Mouse (Mus musculus) thymus, postnatal 0 days (tissue): ENCODE data around the gene Fam71b. TPM values are rescaled to one million over a fixed set of nuclear protein-coding genes. Genes with fewer than 3 reads are reported as not detected.
"Not testable (repeated sequence)": the region's sequence is repeated elsewhere in the genome, so short reads cannot be mapped to it uniquely, and the experiment has no call there.

Experiments used
- DNase-seq: peaks from one replicate; pipeline ENCODE4 v3.0.0-alpha.2; 2015; ENCODE audit warnings: low spot score
- polyA plus RNA-seq: library from polyadenylated mRNA; unstranded; fragments of >200 nt; fragmentation: Nextera tagmentation; extraction: Ambion mirVana; gene quantifications from 2 replicates; pipeline ENCODE4 v1.2.1, GENCODE M21; 2015

Fam71b gene
- polyA plus RNA-seq, 1 experiment from 2014 or later = 1.1 TPM

DNA sequence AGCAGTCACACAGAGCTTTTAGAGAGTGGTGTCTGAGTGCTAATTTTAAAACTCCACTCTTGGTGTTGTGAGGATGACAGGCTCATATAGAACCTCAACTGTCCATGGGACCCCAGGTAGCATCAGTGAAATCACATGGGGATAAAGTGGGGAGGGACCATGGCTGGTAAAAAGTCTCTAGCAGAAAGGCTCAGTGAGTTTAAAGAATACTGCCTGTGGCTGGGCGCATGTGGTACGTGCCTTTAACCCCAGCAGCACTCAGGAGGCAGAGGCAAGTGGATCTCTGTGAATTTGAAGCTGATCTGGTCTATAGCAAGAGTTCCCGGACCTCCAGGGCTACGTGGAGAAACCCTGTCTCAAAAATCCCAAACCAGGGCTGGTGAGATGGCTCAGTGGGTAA is 13.9 kb upstream of the Fam71b start:
- no peak for DNase-seq

DNA sequence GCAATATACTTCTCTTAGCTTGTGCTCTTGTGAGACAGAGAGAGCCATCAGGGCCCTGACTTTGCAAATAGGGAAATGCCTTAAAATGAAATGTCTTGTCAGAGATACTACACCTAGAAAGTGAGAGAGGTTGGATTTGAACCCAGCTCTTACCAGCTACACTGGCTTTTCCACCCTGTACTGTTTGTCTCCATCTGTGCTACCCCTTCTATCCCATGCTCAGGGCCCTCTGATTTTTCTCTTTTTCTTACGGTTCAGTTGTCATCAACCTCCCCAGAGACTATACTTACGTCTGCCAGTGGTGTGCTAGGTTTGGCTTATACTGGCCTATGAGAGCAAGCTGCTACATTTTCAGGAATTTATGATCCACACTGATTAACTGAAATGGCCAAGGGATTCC is 11.4 kb upstream of the Fam71b start:
- DNase-seq = no peak

DNA sequence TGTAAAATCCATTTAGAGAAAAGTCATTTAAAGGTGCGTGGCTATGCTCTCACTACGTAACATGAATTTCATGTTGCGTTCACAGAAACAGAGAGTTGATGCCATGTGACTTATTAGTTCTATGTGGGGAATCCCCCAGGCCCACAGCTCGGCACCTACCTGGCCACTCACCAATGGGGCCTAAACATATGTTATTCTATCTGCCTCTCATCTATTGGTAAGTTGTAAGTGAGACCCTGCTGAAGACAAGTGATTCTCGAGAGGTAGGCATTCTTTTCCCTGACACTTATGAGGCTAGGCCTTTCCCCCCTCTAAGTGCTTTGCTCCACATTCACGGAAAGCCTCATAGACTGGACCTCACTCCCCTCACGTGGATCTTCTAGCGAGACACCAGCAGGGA is 9.8 kb upstream of the Fam71b start:
- DNase-seq = no peak

DNA sequence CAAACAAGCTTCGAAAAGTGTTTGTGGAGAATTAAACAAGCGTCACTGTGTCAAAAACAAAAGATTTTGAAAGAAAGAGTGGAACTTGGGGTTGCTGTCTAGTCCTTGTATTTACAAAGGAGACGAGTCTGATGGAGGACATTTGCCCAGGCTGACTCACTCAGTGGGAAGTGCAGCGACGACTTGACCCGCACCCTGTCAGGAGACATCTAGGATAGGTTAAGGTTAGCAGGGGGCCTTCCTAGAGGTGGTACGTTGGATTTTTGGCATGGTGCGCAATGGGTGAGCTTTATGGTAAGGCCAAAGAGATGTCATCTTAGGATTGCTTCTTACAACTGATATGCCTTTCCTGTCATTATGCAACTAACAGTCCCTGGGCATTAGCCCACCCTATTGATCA is 9.3 kb upstream of the Fam71b start:
- no peak for DNase-seq

DNA sequence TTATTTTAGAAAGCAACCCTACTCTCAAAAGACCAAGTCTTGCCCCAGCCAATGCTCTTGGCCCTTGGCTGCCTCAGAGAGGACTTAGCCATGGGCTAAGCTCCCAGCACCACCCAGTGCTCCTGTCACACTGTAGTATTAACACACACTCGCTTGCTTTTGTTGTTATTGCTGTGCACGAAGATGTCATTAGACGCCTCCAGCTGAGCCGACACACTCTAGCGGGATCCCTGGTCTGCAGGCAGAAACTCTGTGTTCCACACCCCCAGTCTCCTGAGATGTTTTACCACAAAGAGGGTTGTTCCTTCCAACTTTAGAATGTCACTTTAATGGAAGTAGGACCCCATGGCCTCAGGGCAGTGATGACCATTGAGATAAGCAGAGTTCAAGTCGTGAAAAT is 7.9 kb upstream of the Fam71b start:
- DNase-seq = peak; percentile 48

DNA sequence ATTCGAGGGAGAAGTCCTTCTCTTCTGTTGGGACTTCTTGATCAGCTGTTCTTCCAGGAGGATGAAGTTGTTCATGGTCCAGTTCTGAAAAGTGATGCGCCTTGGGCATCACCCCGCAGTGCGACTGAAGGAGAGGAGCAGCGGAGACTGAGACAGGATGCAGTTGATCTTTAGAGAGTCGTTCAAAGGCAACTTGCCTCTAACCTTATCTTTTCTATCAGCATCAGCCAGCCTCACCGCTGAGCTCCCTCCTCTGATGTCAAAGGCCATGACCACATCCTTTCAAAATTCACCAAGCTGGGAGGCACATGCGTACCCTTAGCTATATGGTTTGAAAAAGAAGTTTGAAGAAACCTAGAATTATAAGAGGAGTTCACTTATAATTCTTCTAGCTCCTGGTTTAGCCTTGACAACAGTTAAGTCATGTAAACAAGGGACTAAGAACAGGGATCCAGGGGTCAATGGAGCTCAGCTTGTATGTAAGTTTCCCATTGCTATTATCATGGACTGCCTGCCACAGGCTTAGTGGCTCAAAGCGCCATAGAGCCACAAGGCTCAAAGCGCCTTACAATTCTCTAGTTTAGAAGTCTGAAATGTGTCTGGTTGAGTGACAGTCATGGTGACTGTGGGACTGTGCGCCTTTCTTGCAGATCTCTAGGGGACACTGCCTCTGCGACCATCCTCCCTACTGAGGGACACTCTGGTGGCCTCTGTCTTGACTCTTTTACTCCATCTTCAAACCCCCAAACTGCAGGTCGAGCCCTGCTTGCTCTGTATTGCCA is 6.8 kb upstream of the Fam71b start, which contains the start of gene Itk:
TSS of gene Itk (minus strand) at position 180 of the 782 bp plus-strand sequence.
- DNase-seq = peak; percentile 94

DNA sequence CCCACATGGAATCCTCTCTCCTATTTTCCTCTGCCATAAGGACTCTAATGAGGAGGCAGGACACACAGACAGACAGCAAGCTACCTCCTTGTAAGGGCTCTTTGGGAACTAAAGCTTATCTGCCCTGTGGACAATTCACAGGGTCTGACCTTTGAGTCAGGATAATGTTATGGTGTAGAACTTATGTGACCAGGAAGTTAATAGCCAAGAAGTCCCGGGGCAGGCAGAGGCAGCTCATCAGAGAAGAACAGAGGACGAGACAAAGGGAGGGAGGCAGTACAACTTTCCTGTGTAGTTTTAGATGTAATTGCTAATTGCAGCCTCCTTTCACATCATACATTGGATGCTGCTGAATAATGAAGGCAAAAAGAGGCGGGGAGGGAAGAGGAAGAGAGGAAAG is 5.7 kb upstream of the Fam71b start:
- no peak for DNase-seq

DNA sequence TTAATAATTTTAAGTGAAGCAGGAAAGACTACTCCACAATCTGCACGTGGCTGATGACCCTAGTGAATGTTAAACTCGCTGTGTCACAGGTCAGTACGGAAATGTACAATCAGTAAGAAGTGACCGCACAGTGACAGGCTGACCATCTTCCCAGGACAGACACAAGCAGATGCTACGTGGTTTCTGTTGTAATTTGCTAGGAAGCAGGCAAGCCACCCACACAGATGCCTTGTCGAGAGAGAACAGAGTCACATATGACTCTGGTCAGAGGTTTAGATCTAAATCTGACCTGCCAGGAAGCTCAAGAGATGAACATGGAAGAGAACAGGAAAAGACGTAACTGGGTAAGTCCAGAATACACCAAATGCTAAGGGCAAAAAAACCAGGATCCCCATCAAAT is 3.5 kb upstream of the Fam71b start:
- no peak for DNase-seq

DNA sequence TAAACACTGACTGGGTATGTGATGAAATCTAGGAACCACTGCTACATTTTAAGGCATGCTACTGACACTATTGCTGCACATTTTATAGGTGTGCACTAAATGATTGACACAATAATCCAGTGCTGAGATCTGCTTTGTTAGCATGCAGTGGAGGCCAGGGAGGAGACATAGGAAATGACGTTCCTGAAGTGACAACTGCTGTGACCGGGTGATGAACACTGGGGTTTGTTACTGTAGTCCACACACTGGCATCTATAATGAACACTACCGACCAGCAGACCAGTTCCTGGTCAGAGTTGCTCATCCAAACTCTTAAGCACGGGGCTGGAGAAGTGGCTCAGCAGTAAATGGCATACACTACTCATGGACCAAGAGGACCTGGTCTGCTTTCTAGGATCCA is 2.9 kb upstream of the Fam71b start:
- no peak for DNase-seq

DNA sequence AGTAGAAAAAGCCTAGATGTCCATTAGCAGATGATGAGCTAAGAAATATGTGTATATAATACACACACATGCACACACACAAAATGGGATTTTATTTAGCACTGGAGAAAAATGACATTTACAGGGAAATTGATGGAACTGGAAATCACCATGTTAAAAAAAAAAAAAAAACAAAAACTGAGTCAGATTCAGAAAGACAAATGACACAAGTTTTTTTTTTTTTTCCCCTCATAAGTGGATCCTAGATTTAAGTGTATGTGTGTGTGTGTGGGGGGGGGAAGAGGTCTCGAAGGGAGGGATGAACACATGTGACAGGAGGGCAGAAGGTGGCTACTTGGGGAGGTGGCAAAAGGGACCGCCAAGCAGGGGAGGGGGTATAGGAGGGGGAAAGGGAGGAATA is 1.3 kb upstream of the Fam71b start:
- no peak for DNase-seq

DNA sequence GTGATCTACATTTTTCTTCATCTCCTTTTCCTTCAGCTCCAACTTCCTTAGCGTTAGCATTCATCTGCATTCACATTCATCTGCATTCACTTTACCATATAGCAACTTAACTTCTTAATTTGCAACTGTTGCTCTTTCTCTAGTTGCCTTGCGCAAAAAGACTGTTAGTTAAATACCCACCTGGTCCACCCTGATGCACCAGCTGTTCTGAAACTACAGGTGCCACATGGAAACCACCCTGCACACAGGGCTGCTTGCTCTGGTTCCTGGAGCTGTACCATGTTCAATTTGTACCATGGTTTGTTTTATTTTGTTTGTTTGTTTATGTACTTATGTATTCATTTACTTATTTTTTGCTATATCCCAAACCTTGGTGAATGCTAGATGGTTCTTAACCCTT is 661 bp upstream of the Fam71b start:
- DNase-seq = peak; percentile 84

DNA sequence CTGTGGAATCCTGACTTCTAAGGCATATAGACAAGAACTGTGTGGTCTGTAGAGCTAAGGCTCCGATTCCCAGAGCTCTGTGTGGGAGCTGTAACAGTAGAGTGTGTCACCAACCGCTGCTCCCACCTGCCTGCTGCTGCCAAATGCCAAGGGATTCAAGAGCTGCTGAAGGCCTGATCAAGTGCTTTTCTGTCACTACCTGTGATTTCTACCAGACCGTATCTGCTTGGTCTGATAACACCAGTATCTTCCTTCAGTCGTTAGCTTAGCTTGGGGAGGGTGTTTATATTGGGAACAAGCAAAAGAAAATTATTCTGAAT is 461 bp downstream of the Fam71b start:
- no peak for DNase-seq

DNA sequence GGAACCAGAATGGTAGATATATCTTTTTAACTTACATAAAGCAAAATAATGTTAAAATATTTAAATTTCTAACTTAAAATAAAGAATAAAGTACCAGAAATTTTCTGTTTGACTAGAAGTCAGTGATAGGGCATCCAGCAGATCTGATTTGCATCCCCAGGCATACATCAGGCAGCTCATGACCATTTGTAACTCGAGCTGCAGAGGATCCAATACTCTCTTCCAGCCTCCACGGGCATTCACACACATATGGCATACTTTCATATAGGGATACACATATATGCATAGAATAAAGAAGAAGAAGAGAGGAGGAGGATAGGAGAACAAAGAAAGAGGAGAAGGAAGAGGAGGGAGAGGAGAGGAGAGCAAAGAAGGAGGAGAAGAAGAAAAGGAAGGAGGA is 1.5 kb downstream of the Fam71b start:
- no peak for DNase-seq

DNA sequence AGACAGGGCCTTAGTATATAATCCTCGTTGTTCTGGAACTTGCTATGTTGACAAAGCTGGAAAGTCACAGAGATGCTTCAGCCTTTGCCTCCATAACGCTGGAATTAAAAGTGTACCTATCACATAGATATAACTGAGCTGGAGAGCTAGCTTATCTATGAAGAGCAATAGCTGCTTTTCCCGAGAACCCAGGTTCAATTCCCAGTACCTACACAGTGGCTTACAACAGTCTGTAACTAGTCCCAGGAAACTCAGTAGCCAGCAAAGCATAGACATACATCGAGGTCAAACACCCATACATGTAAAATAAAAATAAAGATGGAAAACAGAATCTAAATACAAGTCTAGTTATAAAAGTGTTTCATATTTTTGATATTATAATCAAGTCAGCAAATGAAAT is 2.1 kb downstream of the Fam71b start:
- no peak for DNase-seq

DNA sequence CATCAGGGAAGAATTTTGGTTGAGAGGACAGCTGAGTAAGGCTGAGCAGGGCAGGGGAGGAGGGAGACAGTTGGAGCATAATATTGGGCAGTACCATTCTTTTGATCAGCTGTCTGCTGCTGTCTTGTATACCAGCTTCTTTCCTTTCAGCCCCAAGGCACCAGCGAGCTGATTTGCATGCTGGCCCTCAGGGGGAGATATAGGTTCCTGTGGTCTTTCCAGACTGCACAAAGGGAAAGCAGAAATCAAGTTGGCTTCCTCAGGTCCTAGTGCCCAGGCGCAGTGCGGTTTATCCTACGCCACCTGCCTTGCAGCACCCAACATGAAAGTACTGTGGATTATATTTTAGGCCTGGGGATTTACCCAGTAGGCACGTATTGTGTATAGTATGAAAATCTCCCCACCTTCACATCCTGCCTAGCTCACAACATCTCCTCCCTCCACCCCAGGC is 2.6 kb downstream of the Fam71b start:
- peak; percentile 70 for DNase-seq

DNA sequence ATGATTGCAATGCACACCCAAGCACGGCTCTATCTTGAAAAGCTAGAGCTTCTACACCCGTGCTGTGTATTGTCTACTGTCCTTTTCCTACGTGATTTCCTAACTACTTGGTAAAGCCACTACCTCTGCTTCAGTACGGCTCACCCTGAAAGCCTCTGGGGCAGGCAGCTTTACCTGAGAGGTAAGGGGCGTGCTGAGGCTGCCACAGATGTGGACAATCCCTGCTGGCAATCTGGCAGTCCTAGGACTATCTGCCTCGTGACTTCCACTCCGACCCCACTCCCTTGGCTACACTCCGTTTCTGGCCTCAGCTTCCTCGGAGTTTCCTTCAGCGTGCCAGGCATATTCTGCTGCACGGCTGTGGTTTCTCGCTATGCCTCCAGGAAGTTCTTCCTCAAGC is 5.2 kb downstream of the Fam71b start:
- no peak for DNase-seq

DNA sequence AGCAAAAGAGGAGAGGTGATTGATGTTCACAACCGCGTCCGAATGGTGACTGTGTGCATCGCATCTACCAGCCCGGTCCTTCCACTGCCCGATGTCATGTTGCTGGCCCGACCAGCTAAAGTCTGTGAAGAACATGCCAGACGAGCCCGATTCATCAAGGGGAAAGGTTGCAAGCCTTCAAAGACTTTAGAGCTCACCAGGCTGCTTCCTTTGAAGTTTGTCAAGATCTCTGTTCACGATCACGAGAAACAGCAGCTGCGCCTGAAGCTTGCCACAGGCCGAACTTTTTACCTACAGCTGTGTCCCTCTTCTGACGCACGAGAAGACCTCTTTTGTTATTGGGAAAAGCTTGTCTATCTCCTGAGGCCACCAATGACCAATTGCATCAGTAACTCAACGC is 8.6 kb downstream of the Fam71b start:
- peak; percentile 86 for DNase-seq

DNA sequence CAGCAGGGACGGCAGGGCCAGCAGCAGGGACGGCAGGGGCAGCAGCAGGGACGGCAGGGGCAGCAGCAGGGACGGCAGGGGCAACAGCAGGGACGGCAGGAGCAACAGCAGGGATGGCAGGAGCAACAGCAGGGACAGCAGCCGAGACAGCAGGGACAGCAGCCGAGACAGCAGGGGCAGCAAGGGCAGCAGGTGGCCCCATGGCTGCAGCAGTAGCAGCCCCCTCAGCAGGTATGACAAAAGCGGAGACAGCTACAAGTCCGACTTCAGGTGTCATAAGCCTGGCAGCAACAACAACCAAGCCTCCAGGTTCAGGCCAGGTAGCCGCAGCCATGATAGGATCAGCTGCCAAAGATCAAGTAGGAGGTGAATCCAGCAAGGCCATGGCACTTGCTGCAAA is 10.4 kb downstream of the Fam71b start:
- DNase-seq = no peak

DNA sequence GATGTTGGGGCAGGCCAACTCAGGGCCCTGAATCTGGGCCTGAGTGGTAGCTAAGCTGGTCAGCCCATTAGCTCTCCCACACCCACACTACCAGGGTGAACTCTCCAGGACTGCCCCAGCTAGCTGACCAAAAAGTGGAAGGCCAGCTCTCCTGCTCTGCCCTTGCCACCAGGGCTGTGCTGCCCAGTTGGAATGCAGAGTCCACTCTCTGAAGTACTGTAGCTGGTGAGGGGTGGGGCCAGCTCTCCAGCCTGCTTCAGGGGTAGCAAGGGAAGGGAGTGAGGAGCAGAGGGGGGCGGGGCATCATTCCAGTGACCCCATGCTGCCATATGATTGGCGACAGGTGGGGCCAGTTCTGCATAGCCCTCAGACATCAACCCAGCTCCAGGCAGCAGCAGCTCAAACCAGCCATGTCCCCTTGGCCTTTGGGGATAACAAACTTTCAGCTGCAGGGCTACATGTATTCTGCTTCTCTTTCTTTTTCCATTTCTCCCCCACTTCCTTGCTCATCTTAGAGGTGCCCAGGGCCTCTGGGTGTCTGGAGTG is 13.7 kb downstream of the Fam71b start:
- no peak for DNase-seq

DNA sequence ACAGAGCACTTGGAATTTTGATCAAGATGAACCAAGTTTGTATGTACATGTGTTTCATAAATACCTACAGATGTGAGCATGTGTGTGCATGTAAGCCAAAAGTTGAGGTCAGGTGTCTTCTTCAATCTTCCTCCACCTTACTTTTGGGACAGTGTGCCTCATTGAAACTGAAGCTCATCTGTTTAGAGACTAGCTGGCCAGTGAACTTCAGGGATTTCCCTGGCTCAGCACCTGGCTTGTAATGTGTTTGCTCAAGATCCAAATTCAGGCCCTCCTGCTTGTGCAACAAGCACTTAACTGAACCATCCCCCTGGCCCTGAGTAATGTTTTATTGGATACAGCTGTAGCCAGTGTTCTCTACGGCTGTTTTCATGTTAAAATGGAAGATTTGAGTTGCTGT is 22.1 kb downstream of the Fam71b start:
- DNase-seq = no peak

DNA sequence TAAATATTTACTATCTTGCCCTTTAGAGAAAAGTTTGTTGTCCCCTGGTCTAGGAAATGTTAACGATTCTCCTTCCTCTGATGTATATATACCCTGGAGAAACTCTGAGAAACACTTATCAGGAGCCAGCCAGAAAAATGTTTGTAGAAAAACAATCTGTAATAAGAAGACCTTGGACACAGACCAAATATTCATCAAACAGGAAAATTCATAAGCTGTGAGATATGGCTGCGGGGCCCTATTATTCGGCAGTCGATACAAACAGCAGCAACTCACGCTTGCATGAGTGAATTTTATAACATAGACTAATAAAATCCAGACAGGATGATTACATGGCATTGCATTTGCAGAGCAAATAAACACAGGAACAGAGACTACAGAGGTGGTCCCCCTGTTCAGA is 22.5 kb downstream of the Fam71b start:
- DNase-seq = no peak

DNA sequence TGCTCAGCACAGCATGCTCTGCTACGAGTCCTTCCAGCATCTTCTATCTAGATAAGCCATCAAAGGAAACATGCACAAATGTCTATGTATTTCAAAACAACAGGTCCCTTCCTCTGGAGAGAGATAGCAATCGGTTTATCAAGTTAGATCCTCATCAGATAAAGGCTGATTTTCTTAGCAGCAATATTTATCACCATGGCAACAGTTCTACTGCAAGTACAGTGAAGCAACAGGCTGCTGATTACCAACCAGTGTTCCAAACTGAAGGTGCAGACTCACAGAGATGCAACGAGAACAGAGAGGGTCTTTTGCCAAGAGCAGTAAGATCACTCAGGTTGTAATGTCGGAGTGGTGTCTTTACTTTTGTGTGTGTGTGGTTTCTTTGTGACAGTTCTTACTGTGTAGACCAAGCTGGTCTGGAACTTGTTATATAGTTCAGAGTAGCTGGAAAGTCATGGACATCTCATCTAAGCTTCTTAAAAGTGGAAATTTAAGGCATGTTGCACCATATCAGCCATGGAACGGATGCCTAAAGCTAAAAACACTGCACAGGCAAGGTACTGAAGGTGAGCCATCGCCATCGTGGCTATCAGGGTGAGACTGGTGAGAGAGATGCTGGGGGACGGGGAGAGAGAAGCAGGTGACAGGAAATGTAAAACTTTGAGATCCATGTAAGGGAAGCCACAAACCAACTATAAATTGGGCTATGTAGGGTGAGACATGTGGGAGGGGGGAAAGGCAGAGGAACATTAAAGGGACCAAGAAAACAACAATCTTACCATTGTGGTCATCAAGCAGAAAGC is 24.9 kb downstream of the Fam71b start:
- peak; percentile 77 for DNase-seq

DNA sequence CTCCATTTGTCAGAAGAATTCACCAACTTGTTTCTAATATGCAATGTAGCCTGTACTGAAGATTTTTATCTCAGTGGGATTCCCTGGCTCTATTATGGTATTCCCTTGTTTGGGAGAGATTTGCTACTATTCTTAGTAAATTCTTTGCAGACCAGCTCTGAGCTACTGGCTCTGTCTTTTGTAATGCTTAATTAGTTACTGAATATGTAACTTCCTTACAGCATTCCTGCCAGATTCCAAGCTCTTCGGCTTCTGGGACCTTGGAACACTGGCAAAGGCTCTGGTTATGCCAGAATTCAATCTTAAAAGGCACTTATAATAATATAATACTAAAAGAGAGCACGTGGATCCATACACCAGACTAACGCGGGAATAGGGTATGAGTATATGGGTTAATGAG is 31.8 kb downstream of the Fam71b start:
- DNase-seq = not testable (repeated sequence)
